Mouse (Mus musculus): ENCODE data around the gene C730034F03Rik. TPM values are rescaled to one million over a fixed set of nuclear protein-coding genes. Genes with fewer than 3 reads are reported as not detected.

The C730034F03Rik gene
- polyA plus RNA-seq, 1 experiment from 2014 or later: 4.8 TPM

- no peaks in the 10 kb centered on the region for H3K27me3 ChIP-seq
- no peak overlapping the region for H3K9ac ChIP-seq
- H3K4me3 ChIP-seq (replicated peaks): no peak overlapping the region
- no peaks in the 10 kb centered on the region for H3K9me3 ChIP-seq (replicated peaks)
- 63% methylated on average over 4 of the region's 4 CpGs for WGBS
- no peaks in the 10 kb centered on the region for H3K36me3 ChIP-seq
- H3K4me2 ChIP-seq (replicated peaks): no peak overlapping the region
- ATAC-seq (ENCODE audit: insufficient number of reproducible peaks, low FRiP score, low TSS enrichment, low read depth): no peak
- H3K27ac ChIP-seq (replicated peaks): no peak overlapping the region
- H3K4me1 ChIP-seq: peaks cover 16% of the 10 kb centered on the region
These were observed 3.6 kb downstream of the C730034F03Rik start for GRCm38 (mm10) chr15:89432946-89433345.

- Histone ChIP-seq H3K27me3 (no peaks in the 10 kb centered on the region), H3K4me2 (replicated peaks) (no peak overlapping the region), H3K9ac (no peak overlapping the region), H3K36me3 (no peaks in the 10 kb centered on the region), H3K4me1 (peaks cover 5% of the 10 kb centered on the region; the same call in 1 of the 2 replicates), H3K27ac (replicated peaks) (no peak overlapping the region), H3K9me3 (replicated peaks) (no peaks in the 10 kb centered on the region), H3K4me3 (replicated peaks) (no peak overlapping the region)
- 62% methylated on average over 3 of the region's 3 CpGs for WGBS
- ATAC-seq (ENCODE audit: insufficient number of reproducible peaks, low FRiP score, low TSS enrichment, low read depth): no peak
These were observed 4.7 kb downstream of the C730034F03Rik start for GRCm38 (mm10) chr15:89434136-89434535.

GRCm38 (mm10) chr15:89435878-89436277, 6.5 kb downstream of the C730034F03Rik start:
- no peak overlapping the region for H3K4me3 ChIP-seq (replicated peaks)
- H3K9me3 ChIP-seq (replicated peaks): no peaks in the 10 kb centered on the region
- H3K4me1 ChIP-seq: no peaks in the 10 kb centered on the region
- no peak overlapping the region for H3K27ac ChIP-seq (replicated peaks)
- H3K27me3 ChIP-seq: no peaks in the 10 kb centered on the region
- ATAC-seq (ENCODE audit: insufficient number of reproducible peaks, low FRiP score, low TSS enrichment, low read depth): no peak
- H3K36me3 ChIP-seq: no peaks in the 10 kb centered on the region
- WGBS: 85% methylated on average over 5 of the region's 5 CpGs
- no peak overlapping the region for H3K9ac ChIP-seq
- no peak overlapping the region for H3K4me2 ChIP-seq (replicated peaks)

GRCm38 (mm10) chr15:89442486-89443070, 13.2 kb downstream of the C730034F03Rik start:
- Histone ChIP-seq H3K9ac (no peak overlapping the region), H3K27me3 (no peaks in the 10 kb centered on the region), H3K36me3 (no peaks in the 10 kb centered on the region), H3K4me2 (replicated peaks) (no peak overlapping the region), H3K27ac (replicated peaks) (no peak overlapping the region), H3K4me3 (replicated peaks) (no peak overlapping the region), H3K4me1 (no peaks in the 10 kb centered on the region), H3K9me3 (replicated peaks) (no peaks in the 10 kb centered on the region)
- ATAC-seq (ENCODE audit: insufficient number of reproducible peaks, low FRiP score, low TSS enrichment, low read depth): no peak
- 36% methylated on average over 8 of the region's 8 CpGs for WGBS

GRCm38 (mm10) chr15:89452906-89453864, 23.8 kb downstream of the C730034F03Rik start:
- ATAC-seq (ENCODE audit: insufficient number of reproducible peaks, low FRiP score, low TSS enrichment, low read depth): 0 out of 2 replicates have a peak, but pooled peaks have one; percentile 8
- Histone ChIP-seq H3K27me3 (peaks cover 28% of the 10 kb centered on the region), H3K4me3 (replicated peaks) (peak overlapping the region; percentile 40), H3K9ac (no peak overlapping the region), H3K4me1 (peaks cover 12% of the 10 kb centered on the region), H3K9me3 (replicated peaks) (no peaks in the 10 kb centered on the region), H3K4me2 (replicated peaks) (peak overlapping the region; percentile 88), H3K36me3 (no peaks in the 10 kb centered on the region), H3K27ac (replicated peaks) (no peak overlapping the region)
- WGBS: 4% methylated on average over 24 of the region's 24 CpGs

GRCm38 (mm10) chr15:89453865-89454478, 24.6 kb downstream of the C730034F03Rik start, which contains the start of gene Mapk8ip2:
Gene Mapk8ip2, plus strand, starts transcription at chr15:89453913.
- 3% methylated on average over 53 of the region's 53 CpGs for WGBS

GRCm38 (mm10) chr15:89454857-89455256, 25.5 kb downstream of the C730034F03Rik start:
- H3K4me3 ChIP-seq (replicated peaks): no peak overlapping the region
- no peak overlapping the region for H3K27ac ChIP-seq (replicated peaks)
- H3K4me1 ChIP-seq: peaks cover 12% of the 10 kb centered on the region
- ATAC-seq (ENCODE audit: insufficient number of reproducible peaks, low FRiP score, low TSS enrichment, low read depth): no peak
- H3K36me3 ChIP-seq: no peaks in the 10 kb centered on the region
- H3K9ac ChIP-seq: no peak overlapping the region
- H3K4me2 ChIP-seq (replicated peaks): no peak overlapping the region
- no peaks in the 10 kb centered on the region for H3K9me3 ChIP-seq (replicated peaks)
- WGBS: 10% methylated on average over 4 of the region's 6 CpGs
- peaks cover 23% of the 10 kb centered on the region for H3K27me3 ChIP-seq

More at GRCm38 (mm10) chr15:89453865-89454478, 24.6 kb downstream of the C730034F03Rik start, which contains the start of gene Mapk8ip2:
- Histone ChIP-seq H3K9me3 (replicated peaks) (no peaks in the 10 kb centered on the region), H3K9ac (no peak within 1 kb of the TSS), H3K4me2 (replicated peaks) (peak within 1 kb of the TSS; percentile 88), H3K27me3 (peaks cover 25% of the 10 kb centered on the region), H3K36me3 (no peaks in the 10 kb centered on the region), H3K4me3 (replicated peaks) (peak within 1 kb of the TSS; percentile 40), H3K27ac (replicated peaks) (no peak within 1 kb of the TSS), H3K4me1 (peaks cover 12% of the 10 kb centered on the region)
- peak; percentile 52 for ATAC-seq (ENCODE audit: insufficient number of reproducible peaks, low FRiP score, low TSS enrichment, low read depth)

- Histone ChIP-seq H3K9ac (no peak overlapping the region), H3K4me1 (peaks cover 12% of the 10 kb centered on the region), H3K27ac (replicated peaks) (no peak overlapping the region), H3K4me3 (replicated peaks) (no peak overlapping the region), H3K9me3 (replicated peaks) (no peaks in the 10 kb centered on the region), H3K4me2 (replicated peaks) (no peak overlapping the region), H3K36me3 (no peaks in the 10 kb centered on the region), H3K27me3 (peaks cover 23% of the 10 kb centered on the region)
- ATAC-seq (ENCODE audit: insufficient number of reproducible peaks, low FRiP score, low TSS enrichment, low read depth): no peak
- WGBS: 67% methylated on average over 6 of the region's 6 CpGs
These were observed 26.3 kb downstream of the C730034F03Rik start for GRCm38 (mm10) chr15:89455642-89456041.

- no peak overlapping the region for H3K9ac ChIP-seq
- H3K4me2 ChIP-seq (replicated peaks): no peak overlapping the region
- H3K36me3 ChIP-seq: no peaks in the 10 kb centered on the region
- 91% methylated on average over 15 of the region's 15 CpGs for WGBS
- no peaks in the 10 kb centered on the region for H3K9me3 ChIP-seq (replicated peaks)
- peaks cover 6% of the 10 kb centered on the region for H3K4me1 ChIP-seq
- no peak overlapping the region for H3K4me3 ChIP-seq (replicated peaks)
- H3K27ac ChIP-seq (replicated peaks): no peak overlapping the region
- peaks cover 14% of the 10 kb centered on the region for H3K27me3 ChIP-seq
- no peak for ATAC-seq (ENCODE audit: insufficient number of reproducible peaks, low FRiP score, low TSS enrichment, low read depth)
These were observed 29.6 kb downstream of the C730034F03Rik start for GRCm38 (mm10) chr15:89458942-89459341.

GRCm38 (mm10) chr15:89459821-89460220, 30.4 kb downstream of the C730034F03Rik start:
- Histone ChIP-seq H3K4me2 (replicated peaks) (no peak overlapping the region), H3K27me3 (peaks cover 6% of the 10 kb centered on the region), H3K27ac (replicated peaks) (no peak overlapping the region), H3K9ac (no peak overlapping the region), H3K9me3 (replicated peaks) (no peaks in the 10 kb centered on the region), H3K4me1 (no peaks in the 10 kb centered on the region), H3K4me3 (replicated peaks) (no peak overlapping the region), H3K36me3 (no peaks in the 10 kb centered on the region)
- 85% methylated on average over 7 of the region's 7 CpGs for WGBS
- no peak for ATAC-seq (ENCODE audit: insufficient number of reproducible peaks, low FRiP score, low TSS enrichment, low read depth)

- Histone ChIP-seq H3K9ac (no peak overlapping the region), H3K9me3 (replicated peaks) (no peaks in the 10 kb centered on the region), H3K27ac (replicated peaks) (no peak overlapping the region), H3K4me2 (replicated peaks) (no peak overlapping the region), H3K36me3 (no peaks in the 10 kb centered on the region), H3K27me3 (0 out of 2 replicates have a peak, but pooled peaks cover 2% of the 10 kb centered on the region), H3K4me1 (no peaks in the 10 kb centered on the region), H3K4me3 (replicated peaks) (no peak overlapping the region)
- WGBS: 75% methylated on average over 10 of the region's 10 CpGs
- ATAC-seq (ENCODE audit: insufficient number of reproducible peaks, low FRiP score, low TSS enrichment, low read depth): no peak
These were observed 30.9 kb downstream of the C730034F03Rik start for GRCm38 (mm10) chr15:89460298-89460697.

Data from embryonic facial prominence, embryonic 15.5 days (tissue).